Mouse (Mus musculus): ENCODE data around the gene 2310022A10Rik. TPM values are rescaled to one million over a fixed set of nuclear protein-coding genes. Genes with fewer than 3 reads are reported as not detected.
A peak's percentile ranks its signal among the peaks of the same experiment; 100 is the strongest.

The 2310022A10Rik gene
- polyA plus RNA-seq (2014; fragmentation: Nextera tagmentation; extraction: Ambion mirVana): 22.5 and 29.3 TPM in 2 replicates

DNA sequence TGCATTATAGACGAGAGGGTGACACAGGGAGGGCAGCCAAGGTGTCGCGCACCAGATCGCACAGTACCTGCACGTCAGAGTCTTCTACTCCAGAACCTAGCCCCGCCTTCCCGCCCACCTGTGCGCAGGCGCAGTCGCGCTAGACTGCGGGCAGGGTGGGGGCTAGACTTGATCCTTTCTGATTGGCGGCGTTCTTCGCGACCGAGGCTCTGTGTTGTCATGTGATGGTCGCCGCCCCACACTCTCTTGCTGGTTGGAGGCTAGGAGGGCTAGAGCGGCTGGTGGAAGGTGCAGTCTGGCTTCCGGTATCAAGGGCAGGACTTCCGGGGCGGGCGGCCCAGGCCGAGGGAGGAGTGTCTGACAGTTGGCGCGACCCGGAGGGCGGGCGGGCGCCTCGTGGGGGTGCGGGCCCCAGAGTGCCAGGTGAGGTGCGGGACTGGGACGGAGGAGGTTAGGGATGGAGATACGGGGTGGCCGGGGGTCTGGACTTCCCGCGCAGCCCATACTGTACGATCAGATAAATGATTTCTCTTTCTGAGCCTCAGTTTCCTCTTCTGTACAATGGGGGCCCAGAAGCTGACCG is at the start of gene 2310022A10Rik, which contains the start of gene Pld3:
TSS of gene 2310022A10Rik (plus strand) at position 303 of the 583 bp plus-strand sequence.
TSS of gene Pld3 (minus strand) at position 288 of the 583 bp plus-strand sequence.
- peaks cover 7% of the 10 kb centered on the region for H3K4me1 ChIP-seq (ENCODE audit: control insufficient read depth, insufficient read depth, low read length)
- no peaks in the 10 kb centered on the region for H3K36me3 ChIP-seq (ENCODE audit: control insufficient read depth, insufficient read depth, low read length)
- peak within 1 kb of the TSS; percentile 78 for H3K9ac ChIP-seq (ENCODE audit: low read depth, low read length)
- under 1% methylated on average over 41 of the region's 41 CpGs for WGBS (ENCODE audit: insufficient replicate concordance)
- H3K4me3 ChIP-seq (ENCODE audit: low read depth, low read length): peak within 1 kb of the TSS; percentile 77
- H3K9me3 ChIP-seq (replicated peaks; ENCODE audit: control insufficient read depth, low read length): no peaks in the 10 kb centered on the region
- peak; percentile 99 for ATAC-seq (replicated peaks; ENCODE audit: insufficient number of reproducible peaks, low FRiP score, low TSS enrichment)
- H3K27me3 ChIP-seq (ENCODE audit: control insufficient read depth, insufficient read depth, low read length): no peaks in the 10 kb centered on the region
- H3K4me2 ChIP-seq: peak within 1 kb of the TSS; percentile 75
- peak within 1 kb of the TSS; percentile 17; the same call in 1 of the 2 replicates for H3K27ac ChIP-seq (ENCODE audit: low read depth, low read length)

DNA sequence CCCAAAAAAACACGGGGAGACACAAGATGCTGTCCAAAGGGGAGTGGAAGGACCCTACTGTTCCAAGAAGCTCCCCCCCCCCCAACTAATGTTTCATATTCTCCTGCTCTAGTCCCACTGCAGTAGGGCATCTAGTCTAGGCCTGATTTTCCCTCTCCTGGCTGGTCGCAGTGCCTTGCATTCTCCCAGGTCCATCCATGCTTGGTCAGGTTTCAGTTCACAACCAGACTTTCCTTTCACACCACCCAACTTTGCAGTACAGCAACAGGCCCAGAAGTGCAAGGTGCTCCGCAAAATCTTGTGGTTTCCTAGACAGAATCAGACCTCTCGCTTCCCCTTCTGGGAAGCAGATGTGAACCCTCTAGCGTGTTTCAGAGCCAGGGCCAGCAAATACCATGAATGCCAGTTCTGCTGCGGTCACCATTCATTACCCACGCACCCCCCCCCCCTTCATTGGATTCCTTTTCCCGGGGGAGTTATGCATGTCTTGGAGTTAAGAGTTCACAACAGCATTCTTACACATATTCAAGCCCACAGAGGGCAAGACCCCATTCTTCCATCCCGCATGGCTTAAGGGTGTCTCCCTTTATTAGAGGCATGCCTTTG is 46.2 kb upstream of the 2310022A10Rik start:
- peak overlapping the region; percentile 82 for H3K4me2 ChIP-seq
- H3K27ac ChIP-seq (ENCODE audit: low read depth, low read length): peak overlapping the region; percentile 99
- no peaks in the 10 kb centered on the region for H3K36me3 ChIP-seq (ENCODE audit: control insufficient read depth, insufficient read depth, low read length)
- no peaks in the 10 kb centered on the region for H3K9me3 ChIP-seq (replicated peaks; ENCODE audit: control insufficient read depth, low read length)
- WGBS (ENCODE audit: insufficient replicate concordance): 52% methylated on average over 9 of the region's 9 CpGs
- H3K27me3 ChIP-seq (ENCODE audit: control insufficient read depth, insufficient read depth, low read length): no peaks in the 10 kb centered on the region
- ATAC-seq (replicated peaks; ENCODE audit: insufficient number of reproducible peaks, low FRiP score, low TSS enrichment): no peak
- peak overlapping the region; percentile 65 for H3K4me3 ChIP-seq (ENCODE audit: low read depth, low read length)
- peaks cover 16% of the 10 kb centered on the region for H3K4me1 ChIP-seq (ENCODE audit: control insufficient read depth, insufficient read depth, low read length)
- peak overlapping the region; percentile 3; the same call in 1 of the 2 replicates for H3K9ac ChIP-seq (ENCODE audit: low read depth, low read length)

DNA sequence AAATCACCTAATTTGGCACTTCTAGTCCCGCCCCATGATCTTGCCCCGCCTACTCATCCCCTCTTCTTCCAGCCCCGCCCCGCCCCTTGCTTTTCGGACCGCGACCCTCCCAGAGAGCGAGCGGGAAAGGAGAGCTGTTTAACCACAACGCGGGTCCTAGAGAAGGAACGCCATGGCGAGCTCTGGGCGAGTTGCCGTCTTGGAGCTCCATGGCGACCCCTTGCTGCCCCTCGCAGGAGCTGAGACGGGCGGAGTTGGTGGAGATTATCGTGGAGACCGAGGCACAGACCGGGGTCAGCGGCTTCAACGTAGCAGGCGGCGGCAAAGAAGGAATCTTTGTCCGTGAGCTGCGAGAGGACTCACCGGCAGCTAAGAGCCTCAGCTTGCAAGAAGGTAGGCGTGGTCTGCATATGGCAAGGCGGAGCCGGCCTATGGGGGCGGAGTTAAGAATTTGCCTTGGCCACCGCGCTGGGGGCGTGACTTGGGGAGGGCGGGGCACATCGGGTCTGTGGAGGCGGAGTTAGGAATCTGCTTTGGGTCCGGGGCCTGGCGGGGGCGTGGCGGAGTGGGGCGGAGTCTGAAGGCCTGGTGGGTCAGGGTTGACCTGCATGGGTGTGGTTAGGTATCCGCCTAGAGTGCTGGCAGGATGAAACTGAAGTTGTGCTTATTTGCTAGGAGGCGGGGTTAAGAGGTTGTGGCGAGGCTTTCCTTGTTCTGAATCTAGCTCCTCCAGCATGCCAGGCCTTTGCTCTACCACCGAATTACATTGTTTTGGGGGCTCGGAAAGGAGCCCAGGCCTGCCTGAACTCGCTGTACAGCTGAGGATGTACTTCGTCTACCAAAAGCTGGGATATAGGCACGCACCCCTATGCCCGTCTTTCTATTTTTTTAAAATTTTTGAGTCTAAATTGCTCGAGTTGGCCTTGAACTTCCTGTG is 45.1 kb upstream of the 2310022A10Rik start:
- Histone ChIP-seq H3K9me3 (replicated peaks; ENCODE audit: control insufficient read depth, low read length) (no peaks in the 10 kb centered on the region), H3K27me3 (ENCODE audit: control insufficient read depth, insufficient read depth, low read length) (no peaks in the 10 kb centered on the region), H3K4me1 (ENCODE audit: control insufficient read depth, insufficient read depth, low read length) (peaks cover 14% of the 10 kb centered on the region), H3K36me3 (ENCODE audit: control insufficient read depth, insufficient read depth, low read length) (no peaks in the 10 kb centered on the region), H3K9ac (ENCODE audit: low read depth, low read length) (peak overlapping the region; percentile 84), H3K4me3 (ENCODE audit: low read depth, low read length) (peak overlapping the region; percentile 65), H3K4me2 (peak overlapping the region; percentile 82), H3K27ac (ENCODE audit: low read depth, low read length) (peak overlapping the region; percentile 99)
- 1% methylated on average over 54 of the region's 54 CpGs for WGBS (ENCODE audit: insufficient replicate concordance)
- peak; percentile 94 for ATAC-seq (replicated peaks; ENCODE audit: insufficient number of reproducible peaks, low FRiP score, low TSS enrichment)

DNA sequence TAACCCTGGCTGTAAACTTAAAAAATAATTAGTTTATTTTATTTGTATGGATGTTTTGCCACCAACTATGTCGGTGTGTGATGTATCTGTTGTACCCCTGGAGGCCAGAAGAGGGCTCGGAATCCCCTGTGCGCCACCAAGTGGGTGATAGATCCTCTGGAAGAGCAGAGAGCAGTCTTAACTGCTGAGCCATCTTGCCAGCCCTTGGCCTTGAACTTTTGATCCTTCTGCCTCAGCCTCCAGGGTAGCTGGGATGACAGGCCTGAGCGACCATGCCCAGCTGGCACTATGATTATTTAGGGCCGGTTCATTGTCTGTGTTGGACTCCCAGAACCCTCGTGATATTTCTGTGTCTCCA is 44.4 kb upstream of the 2310022A10Rik start:
- H3K9ac ChIP-seq (ENCODE audit: low read depth, low read length): no peak overlapping the region; the same call in 1 of the 2 replicates
- 23% methylated on average over 6 of the region's 6 CpGs for WGBS (ENCODE audit: insufficient replicate concordance)
- peak overlapping the region; percentile 99; the same call in 1 of the 2 replicates for H3K27ac ChIP-seq (ENCODE audit: low read depth, low read length)
- H3K4me3 ChIP-seq (ENCODE audit: low read depth, low read length): peak overlapping the region; percentile 65
- no peaks in the 10 kb centered on the region for H3K9me3 ChIP-seq (replicated peaks; ENCODE audit: control insufficient read depth, low read length)
- H3K4me1 ChIP-seq (ENCODE audit: control insufficient read depth, insufficient read depth, low read length): peaks cover 12% of the 10 kb centered on the region
- H3K4me2 ChIP-seq: peak overlapping the region; percentile 82
- H3K27me3 ChIP-seq (ENCODE audit: control insufficient read depth, insufficient read depth, low read length): no peaks in the 10 kb centered on the region
- H3K36me3 ChIP-seq (ENCODE audit: control insufficient read depth, insufficient read depth, low read length): no peaks in the 10 kb centered on the region
- ATAC-seq (replicated peaks; ENCODE audit: insufficient number of reproducible peaks, low FRiP score, low TSS enrichment): peak; percentile 69

DNA sequence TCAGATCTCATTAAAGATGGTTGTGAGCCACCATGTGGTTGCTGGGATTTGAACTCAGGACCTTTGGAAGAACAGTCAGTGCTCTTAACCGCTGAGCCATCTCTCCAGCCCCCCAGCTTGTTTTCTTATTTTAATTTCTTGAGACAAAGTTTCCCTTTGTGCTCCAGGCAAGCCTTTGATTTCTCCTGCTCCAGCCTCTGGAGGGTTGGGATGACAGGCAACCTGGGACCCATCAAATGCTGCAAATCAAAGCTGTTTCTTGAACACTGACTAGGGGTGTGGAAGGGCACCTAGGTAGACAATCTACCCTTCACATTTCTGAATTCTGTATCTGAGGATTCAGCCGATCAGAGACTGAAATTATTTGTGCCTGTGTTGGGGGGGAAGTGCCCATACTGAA is 42.2 kb upstream of the 2310022A10Rik start:
- no peak for ATAC-seq (replicated peaks; ENCODE audit: insufficient number of reproducible peaks, low FRiP score, low TSS enrichment)
- Histone ChIP-seq H3K27ac (ENCODE audit: low read depth, low read length) (no peak overlapping the region), H3K4me2 (no peak overlapping the region), H3K27me3 (ENCODE audit: control insufficient read depth, insufficient read depth, low read length) (no peaks in the 10 kb centered on the region), H3K9ac (ENCODE audit: low read depth, low read length) (no peak overlapping the region), H3K9me3 (replicated peaks; ENCODE audit: control insufficient read depth, low read length) (no peaks in the 10 kb centered on the region), H3K36me3 (ENCODE audit: control insufficient read depth, insufficient read depth, low read length) (no peaks in the 10 kb centered on the region), H3K4me3 (ENCODE audit: low read depth, low read length) (no peak overlapping the region), H3K4me1 (ENCODE audit: control insufficient read depth, insufficient read depth, low read length) (peaks cover 12% of the 10 kb centered on the region)
- 84% methylated on average over 2 of the region's 2 CpGs for WGBS (ENCODE audit: insufficient replicate concordance)

DNA sequence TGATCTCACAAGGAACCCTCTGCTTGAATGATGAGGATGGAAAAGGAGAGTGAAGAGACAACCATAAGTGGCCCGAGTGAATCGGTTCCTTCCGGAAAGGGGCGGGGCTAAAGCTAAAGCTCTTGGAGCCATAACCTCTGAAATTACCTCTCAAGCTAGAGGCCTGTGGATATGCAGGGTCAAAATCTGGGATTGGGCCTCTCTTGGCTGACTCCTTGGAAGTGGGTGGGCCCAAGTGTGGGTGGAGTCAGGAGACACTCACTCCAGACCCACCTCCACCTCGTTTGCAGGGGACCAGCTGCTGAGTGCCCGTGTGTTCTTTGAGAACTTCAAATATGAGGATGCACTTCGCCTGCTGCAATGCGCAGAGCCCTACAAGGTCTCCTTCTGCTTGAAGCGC is 38.1 kb upstream of the 2310022A10Rik start:
- Histone ChIP-seq H3K27ac (ENCODE audit: low read depth, low read length) (no peak overlapping the region), H3K36me3 (ENCODE audit: control insufficient read depth, insufficient read depth, low read length) (no peaks in the 10 kb centered on the region), H3K4me2 (no peak overlapping the region), H3K9ac (ENCODE audit: low read depth, low read length) (no peak overlapping the region), H3K4me1 (ENCODE audit: control insufficient read depth, insufficient read depth, low read length) (no peaks in the 10 kb centered on the region), H3K27me3 (ENCODE audit: control insufficient read depth, insufficient read depth, low read length) (no peaks in the 10 kb centered on the region), H3K9me3 (replicated peaks; ENCODE audit: control insufficient read depth, low read length) (no peaks in the 10 kb centered on the region), H3K4me3 (ENCODE audit: low read depth, low read length) (no peak overlapping the region)
- WGBS (ENCODE audit: insufficient replicate concordance): 68% methylated on average over 9 of the region's 9 CpGs
- no peak; the same call in 1 of the 2 replicates for ATAC-seq (replicated peaks; ENCODE audit: insufficient number of reproducible peaks, low FRiP score, low TSS enrichment)

DNA sequence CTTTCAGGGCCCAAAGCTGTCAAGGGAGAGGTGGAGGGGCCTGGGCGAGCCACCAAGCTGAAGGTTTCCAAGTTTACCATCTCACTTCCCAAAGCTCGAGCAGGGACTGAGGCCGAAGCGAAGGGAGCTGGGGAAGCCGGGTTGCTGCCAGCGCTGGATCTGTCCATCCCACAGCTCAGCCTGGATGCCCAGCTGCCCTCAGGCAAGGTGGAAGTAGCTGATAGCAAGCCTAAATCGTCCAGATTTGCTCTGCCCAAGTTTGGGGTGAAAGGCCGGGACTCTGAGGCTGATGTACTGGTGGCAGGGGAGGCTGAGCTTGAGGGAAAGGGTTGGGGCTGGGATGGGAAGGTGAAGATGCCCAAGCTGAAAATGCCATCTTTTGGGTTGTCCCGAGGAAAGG is 34.7 kb upstream of the 2310022A10Rik start:
- 84% methylated on average over 9 of the region's 9 CpGs for WGBS (ENCODE audit: insufficient replicate concordance)
- no peaks in the 10 kb centered on the region for H3K9me3 ChIP-seq (replicated peaks; ENCODE audit: control insufficient read depth, low read length)
- no peaks in the 10 kb centered on the region for H3K36me3 ChIP-seq (ENCODE audit: control insufficient read depth, insufficient read depth, low read length)
- no peak overlapping the region for H3K9ac ChIP-seq (ENCODE audit: low read depth, low read length)
- no peak overlapping the region for H3K27ac ChIP-seq (ENCODE audit: low read depth, low read length)
- no peak overlapping the region for H3K4me3 ChIP-seq (ENCODE audit: low read depth, low read length)
- ATAC-seq (replicated peaks; ENCODE audit: insufficient number of reproducible peaks, low FRiP score, low TSS enrichment): no peak
- 0 out of 2 replicates have a peak, but pooled peaks cover 3% of the 10 kb centered on the region for H3K4me1 ChIP-seq (ENCODE audit: control insufficient read depth, insufficient read depth, low read length)
- no peak overlapping the region for H3K4me2 ChIP-seq
- no peaks in the 10 kb centered on the region for H3K27me3 ChIP-seq (ENCODE audit: control insufficient read depth, insufficient read depth, low read length)

DNA sequence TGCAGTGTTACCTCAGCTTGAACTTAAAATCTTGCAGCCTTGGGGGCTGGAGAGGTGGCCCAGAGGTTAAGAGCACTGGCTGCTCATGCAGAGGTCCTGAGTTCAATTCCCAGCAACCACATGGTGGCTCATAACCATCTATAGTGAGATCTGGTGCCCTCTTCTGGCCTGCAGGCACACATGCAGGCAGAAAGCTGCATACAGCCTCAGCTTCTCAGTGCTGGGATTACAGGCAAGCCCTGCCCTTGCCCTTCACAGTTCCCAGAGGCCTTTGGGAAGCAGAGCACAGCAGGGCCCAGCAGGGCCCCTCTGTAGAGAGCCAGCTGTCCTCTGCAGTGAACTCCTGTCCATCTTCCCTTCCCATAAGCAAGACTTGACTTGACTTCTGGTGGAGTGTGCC is 32.9 kb upstream of the 2310022A10Rik start:
- no peak overlapping the region for H3K4me3 ChIP-seq (ENCODE audit: low read depth, low read length)
- H3K36me3 ChIP-seq (ENCODE audit: control insufficient read depth, insufficient read depth, low read length): no peaks in the 10 kb centered on the region
- no peak overlapping the region for H3K4me2 ChIP-seq
- ATAC-seq (replicated peaks; ENCODE audit: insufficient number of reproducible peaks, low FRiP score, low TSS enrichment): no peak
- H3K9me3 ChIP-seq (replicated peaks; ENCODE audit: control insufficient read depth, low read length): no peaks in the 10 kb centered on the region
- H3K27ac ChIP-seq (ENCODE audit: low read depth, low read length): no peak overlapping the region
- no peaks in the 10 kb centered on the region for H3K27me3 ChIP-seq (ENCODE audit: control insufficient read depth, insufficient read depth, low read length)
- H3K9ac ChIP-seq (ENCODE audit: low read depth, low read length): no peak overlapping the region
- H3K4me1 ChIP-seq (ENCODE audit: control insufficient read depth, insufficient read depth, low read length): 0 out of 2 replicates have a peak, but pooled peaks cover 3% of the 10 kb centered on the region

Data from heart, embryonic 11.5 days (tissue).